ENCODE assay signal across 10 mouse cellular contexts in the genomic region with DNA sequence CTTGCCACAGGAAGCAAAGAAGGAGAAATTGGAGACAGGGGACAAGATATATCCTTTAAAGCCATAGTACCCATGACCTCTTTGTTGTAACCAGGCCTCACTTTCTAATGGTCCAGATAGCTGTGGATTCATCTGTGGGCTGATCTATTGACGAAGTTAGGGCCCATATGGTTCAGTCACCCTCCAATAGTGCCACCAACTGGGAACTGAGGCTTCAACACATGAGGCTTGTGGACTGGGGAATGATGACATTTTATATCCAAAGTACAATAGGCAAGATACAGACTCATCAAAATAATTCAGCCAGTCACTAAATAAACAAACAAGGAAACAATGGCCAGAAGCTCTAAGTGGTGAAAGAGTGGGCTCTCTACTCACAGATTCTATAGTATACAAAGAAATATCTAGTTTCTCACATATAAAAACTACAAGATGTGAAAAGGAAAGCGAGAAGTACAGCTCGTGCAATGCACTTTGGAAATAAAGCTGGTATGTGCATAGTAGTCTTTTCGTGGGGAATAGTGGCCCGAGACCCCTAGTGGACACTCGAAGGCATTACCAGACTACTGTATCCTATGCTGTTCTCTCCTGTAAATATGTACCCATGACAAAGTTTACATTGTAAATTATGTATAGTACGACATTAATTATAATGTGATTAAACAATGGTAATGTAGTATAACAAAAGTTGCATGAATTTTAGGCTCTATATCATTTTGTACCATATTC. TPM values are rescaled to one million over a fixed set of nuclear protein-coding genes. Genes with fewer than 3 reads are reported as not detected.
A peak's percentile ranks its signal among the peaks of the same experiment; 100 is the strongest.
DNase-seq lines count a peak whose midpoint lies in the region; ATAC-seq and TF ChIP-seq lines count a peak whose summit lies in the region.
"Had no signal": no experiment of that assay in that cellular context is flagged by ENCODE, and none has a peak within 500 bp of the region (broad histone marks: within the 10 kb centered on the region; RNA-seq: fewer than 3 reads in every experiment).

No protein-coding gene starts in this region.

- TF ChIP-seq CTCF in lung, adult 2 months (IDR thresholded peaks at IDR 0.05; ENCODE audit: insufficient read depth, low read length), result peak; percentile 58
- peak; percentile 52 to 57 (median 54) for TF ChIP-seq CTCF in MEL (IDR thresholded peaks at IDR 0.05 in 2 of 3, conservative IDR thresholded peaks at IDR 0.05 in 1 of 3; ENCODE audit: control insufficient read depth in 1 of 3, insufficient read depth in 1 of 3, low read depth in 2 of 3, low read length in 3 of 3, poor library complexity in 1 of 3, severe bottlenecking in 1 of 3)

- H3K9ac ChIP-seq in MEL (ENCODE audit: control insufficient read depth, low read depth, low read length, poor library complexity, severe bottlenecking), result no peak overlapping the region
- no peak overlapping the region for H3K9ac ChIP-seq in limb, embryonic 14.5 days (ENCODE audit: low read depth, low read length, severe bottlenecking)

- H3K4me3 ChIP-seq in lung, adult 2 months (replicated peaks; ENCODE audit: extremely low read depth, low read depth, low read length), result no peak overlapping the region
- H3K4me3 ChIP-seq in MEL (ENCODE audit: control insufficient read depth in 1 of 2, insufficient read depth in 1 of 2, low read depth in 2 of 2, low read length in 2 of 2), result no peak overlapping the region
- no peak overlapping the region for H3K4me3 ChIP-seq in limb, embryonic 14.5 days (replicated peaks; ENCODE audit: low read length)

- no peaks in the 10 kb centered on the region for H3K36me3 ChIP-seq in MEL (ENCODE audit: control insufficient read depth in 1 of 2, insufficient read depth in 2 of 2, low read length in 2 of 2)
- H3K36me3 ChIP-seq in limb, embryonic 14.5 days (ENCODE audit: control insufficient read depth, insufficient read depth, low read length), result peaks cover 6% of the 10 kb centered on the region; the same call in 1 of the 2 replicates

- no peak overlapping the region for H3K27ac ChIP-seq in MEL (ENCODE audit: control insufficient read depth, low read depth, low read length)
- H3K27ac ChIP-seq in limb, embryonic 14.5 days (replicated peaks; ENCODE audit: low read depth, low read length), result no peak overlapping the region

- no peak overlapping the region for H3K4me2 ChIP-seq in limb, embryonic 14.5 days (replicated peaks; ENCODE audit: low read depth, low read length, severe bottlenecking)

- ATAC-seq in frontal cortex, adult (ENCODE audit: low TSS enrichment), result peak; percentile 65; the same call in 1 of the 2 replicates
- ATAC-seq in limb, embryonic 14.5 days (ENCODE audit: low FRiP score, low read depth), result no peak

- no peak for TF ChIP-seq EP300 in MEL (IDR thresholded peaks at IDR 0.05; ENCODE audit: low read depth in 1 of 2, low read length in 2 of 2)

- no peak for DNase-seq in frontal cortex, postnatal 14 days (ENCODE audit: low spot score in 2 of 2)
- no peak for DNase-seq in lung, adult 2 months
- no peak for DNase-seq in lung, postnatal 14 days
- peak; percentile 23 for DNase-seq in MEL (ENCODE audit: low read depth, low spot score)
- DNase-seq in limb, embryonic 14.5 days (ENCODE audit: low spot score), result peak; percentile 23
- no peak for DNase-seq in kidney, adult 11 months
- no peak for DNase-seq in layer of hippocampus, adult 9-10 months (ENCODE audit: low spot score)
- DNase-seq: adrenal gland, adult 2 months had no signal

- H3K27me3 ChIP-seq in MEL (ENCODE audit: control insufficient read depth in 1 of 2, insufficient read depth in 2 of 2, low read length in 2 of 2), result no peaks in the 10 kb centered on the region
- no peaks in the 10 kb centered on the region for H3K27me3 ChIP-seq in limb, embryonic 14.5 days (ENCODE audit: control insufficient read depth, insufficient read depth, low read length)

- H3K9me3 ChIP-seq in MEL (replicated peaks; ENCODE audit: insufficient read depth, low read length), result no peaks in the 10 kb centered on the region
- no peaks in the 10 kb centered on the region for H3K9me3 ChIP-seq in limb, embryonic 14.5 days (ENCODE audit: control insufficient read depth, low read length)

- no peak for TF ChIP-seq POLR2A in lung, adult 2 months (IDR thresholded peaks at IDR 0.05; ENCODE audit: borderline replicate concordance, extremely low read depth, low read depth, low read length)
- no peak for TF ChIP-seq POLR2A in MEL (IDR thresholded peaks at IDR 0.05; ENCODE audit: control insufficient read depth in 1 of 2, insufficient read depth in 1 of 2, low read depth in 1 of 2, low read length in 2 of 2, poor library complexity in 1 of 2)
- TF ChIP-seq POLR2A in limb, embryonic 14.5 days (IDR thresholded peaks at IDR 0.05; ENCODE audit: borderline replicate concordance, extremely low read depth, insufficient read depth, insufficient read length), result no peak

- H3K79me2 ChIP-seq in MEL (ENCODE audit: control insufficient read depth, insufficient read depth, low read length, poor library complexity), result no peaks in the 10 kb centered on the region

- WGBS in lung, adult 2 months, result 40% methylated on average over 7 of the region's 7 CpGs
- WGBS in limb, embryonic 14.5 days, result 48% methylated on average over 7 of the region's 7 CpGs

- TF ChIP-seq RAD21 in MEL (IDR thresholded peaks at IDR 0.05; ENCODE audit: low read depth, low read length), result peak; percentile 32

- peaks cover 4% of the 10 kb centered on the region; the same call in 1 of the 2 replicates for H3K4me1 ChIP-seq in lung, adult 2 months (ENCODE audit: control insufficient read depth, insufficient read depth, low read length)
- no peaks in the 10 kb centered on the region for H3K4me1 ChIP-seq in MEL (ENCODE audit: control insufficient read depth in 1 of 2, insufficient read depth in 2 of 2, low read length in 2 of 2)
- H3K4me1 ChIP-seq in limb, embryonic 14.5 days (ENCODE audit: control insufficient read depth, insufficient read depth, low read length), result peaks cover 10% of the 10 kb centered on the region

TF ChIP-seq in MEL, 35 proteins besides CTCF, POLR2A, EP300 and RAD21:
- TF ChIP-seq SMC3 (IDR thresholded peaks at IDR 0.05; ENCODE audit: low read depth, low read length) (peak; percentile 57), ZC3H11A (IDR thresholded peaks at IDR 0.05; ENCODE audit: low read depth, low read length) (0 out of 2 replicates have a peak, but pooled peaks have one; percentile 13), E2F4 (IDR thresholded peaks at IDR 0.05; ENCODE audit: borderline replicate concordance, low read depth, low read length) (no peak)

RNA-seq across cellular contexts. Expression of gene Pmp22, which starts 36.1 kb away (rescaled TPM):
- 384 and 556 TPM in 2 replicates for polyA plus RNA-seq in lung, adult 2 months (2012; rRNA removed)
- not detected in 2 replicates for total RNA-seq in MEL (2012; rRNA removed)
- polyA plus RNA-seq in MEL (2012; ENCODE audit: insufficient read depth in 1 of 2, insufficient read length in 2 of 2, low read depth in 1 of 2, low replicate concordance in 2 of 2, missing spikeins in 1 of 2), result not detected
- polyA plus RNA-seq in limb, embryonic 14.5 days (2012; rRNA removed), result 155 and 202 TPM in 2 replicates
- 277 and 284 TPM in 2 replicates for polyA plus RNA-seq in limb, embryonic 14.5 days (2014; fragmentation: Nextera tagmentation; extraction: Ambion mirVana)
- total RNA-seq: monocyte, adult 5-6 weeks had no signal

Comparison
In these comparisons a context has a peak if more than half of its experiments do, and no peak if none do; other contexts are left out.
1. DNase-seq: peak in MEL (single experiment) and limb, embryonic 14.5 days (single experiment); none in frontal cortex, postnatal 14 days (0 of 2), lung, adult 2 months (single experiment), lung, postnatal 14 days (single experiment), kidney, adult 11 months (single experiment) and layer of hippocampus, adult 9-10 months (single experiment).
2. RNA of gene Pmp22, which starts 36.1 kb away (polyA plus RNA-seq): 384 to 556 TPM in lung, adult 2 months and 155 to 284 TPM in limb, embryonic 14.5 days; not detected in MEL; every median in the first group is over 100 times any median in the second.